Mouse (Mus musculus) CH12.LX (cell line): ENCODE measurements at regions not wholly inside any gene's neighbourhood (a gene's known extent, or its start where the extent isn't known, plus 50 kb on each side); places are given as distances from the start of the nearest gene placed in this dataset.

ENCODE experiments used
- DNase-seq: peaks from one replicate; pipeline ENCODE4 v3.0.0-alpha.2; 2013; ENCODE audit errors: extremely low read depth
- H3K27ac ChIP-seq: 2 replicates; pipeline ENCODE4 v1.5.1; 2012; ENCODE audit warnings: low read depth, mild to moderate bottlenecking, control low read depth, moderate library complexity; ENCODE audit not compliant: insufficient read depth
- H3K27me3 ChIP-seq: replicated peaks from 2 replicates; pipeline ENCODE3; 2012; ENCODE audit warnings: inconsistent platforms
- H3K36me3 ChIP-seq, 2 experiments: replicated peaks in 1 of 2; 2 replicates each; pipeline versions ENCODE3 to v1.6.1; 2012; ENCODE audit warnings: inconsistent platforms in 1 of 2, low read length in 1 of 2, mild to moderate bottlenecking in 1 of 2, mixed read lengths in 1 of 2, moderate library complexity in 1 of 2; ENCODE audit not compliant: control insufficient read depth in 1 of 2, insufficient read depth in 1 of 2
- H3K4me1 ChIP-seq, 2 experiments: 2 replicates each; pipeline ENCODE4 v1.6.1; 2012; ENCODE audit warnings: inconsistent platforms in 1 of 2, moderate library complexity in 1 of 2; ENCODE audit not compliant: insufficient read depth in 2 of 2, control insufficient read depth in 1 of 2
- H3K4me2 ChIP-seq: 2 replicates; pipeline ENCODE4 v1.6.1; 2012; ENCODE audit warnings: low read depth, mild to moderate bottlenecking, control low read depth; ENCODE audit not compliant: poor library complexity, insufficient read depth, severe bottlenecking
- H3K4me3 ChIP-seq, 3 experiments: fragments of 150-350 bp in 1 of 3; sonication (generic) in 1 of 3; replicated peaks in 1 of 3; 2 replicates each; pipeline versions ENCODE3 to v1.5.1; 2011 to 2012; ENCODE audit warnings: low read depth in 2 of 3, low read length in 2 of 3, mild to moderate bottlenecking in 2 of 3, moderate library complexity in 2 of 3, control low read depth in 1 of 3, improper control_type of control experiment in 1 of 3, inconsistent platforms in 1 of 3, mixed read lengths in 1 of 3; ENCODE audit not compliant: poor library complexity in 1 of 3
- H3K79me2 ChIP-seq: replicated peaks from 2 replicates; pipeline ENCODE4 v1.6.1; 2012; ENCODE audit warnings: mild to moderate bottlenecking, moderate library complexity; ENCODE audit not compliant: control insufficient read depth, poor library complexity, insufficient read depth, severe bottlenecking; ENCODE audit errors: extremely low read depth
- H3K9ac ChIP-seq: 2 replicates; pipeline ENCODE4 v1.6.1; 2012; ENCODE audit warnings: low read depth, mild to moderate bottlenecking, control low read depth, moderate library complexity; ENCODE audit not compliant: insufficient read depth
- H3K9me3 ChIP-seq: replicated peaks from 2 replicates; pipeline ENCODE3; 2012; ENCODE audit warnings: low read length, inconsistent platforms, mixed read lengths
- BHLHE40 ChIP-seq: IDR thresholded peaks from 2 replicates; pipeline ENCODE4 v1.6.1; 2011; ENCODE audit warnings: mild to moderate bottlenecking, low read depth, low read length, improper control_type of control experiment
- ETS1 ChIP-seq: conservative IDR thresholded peaks from 2 replicates; pipeline ENCODE4 v1.6.1; 2012; ENCODE audit warnings: low read depth, mild to moderate bottlenecking, inconsistent platforms, low read length, improper control_type of control experiment, moderate library complexity
- HCFC1 ChIP-seq: IDR thresholded peaks from 2 replicates; pipeline ENCODE4 v1.6.1; 2012; ENCODE audit warnings: low read depth, mild to moderate bottlenecking, inconsistent platforms, low read length, improper control_type of control experiment
- JUND ChIP-seq: conservative IDR thresholded peaks from 2 replicates; pipeline ENCODE4 v1.6.1; 2011; ENCODE audit warnings: low read depth, low read length, improper control_type of control experiment
- MAX ChIP-seq: IDR thresholded peaks from 2 replicates; pipeline ENCODE4 v1.6.1; 2011; ENCODE audit warnings: low read length, improper control_type of control experiment
- MXI1 ChIP-seq: IDR thresholded peaks from 2 replicates; pipeline ENCODE4 v1.6.1; 2011; ENCODE audit warnings: mild to moderate bottlenecking, low read depth, low read length, improper control_type of control experiment
- NRF1 ChIP-seq: IDR thresholded peaks from 2 replicates; pipeline ENCODE4 v1.6.1; 2014; ENCODE audit warnings: low read depth, mild to moderate bottlenecking, inconsistent platforms, low read length, improper control_type of control experiment, moderate library complexity
- PAX5 ChIP-seq: IDR thresholded peaks from 2 replicates; pipeline ENCODE4 v1.6.1; 2012; ENCODE audit warnings: low read length, inconsistent platforms, mixed read lengths
- RCOR1 ChIP-seq: conservative IDR thresholded peaks from 2 replicates; pipeline ENCODE4 v1.6.1; 2012; ENCODE audit warnings: low read depth, mild to moderate bottlenecking, inconsistent platforms, low read length, improper control_type of control experiment
- SMC3 ChIP-seq: IDR thresholded peaks from 2 replicates; pipeline ENCODE4 v1.6.1; 2011; ENCODE audit warnings: low read depth, low read length, improper control_type of control experiment
- TBP ChIP-seq: conservative IDR thresholded peaks from 2 replicates; pipeline ENCODE4 v1.6.1; 2011; ENCODE audit warnings: low read depth, low read length, improper control_type of control experiment
- UBTF ChIP-seq: IDR thresholded peaks from 2 replicates; pipeline ENCODE4 v1.6.1; 2012; ENCODE audit warnings: low read depth, mild to moderate bottlenecking, inconsistent platforms, low read length, improper control_type of control experiment, moderate library complexity
- USF1 ChIP-seq: IDR thresholded peaks from 2 replicates; pipeline ENCODE4 v1.6.1; 2014; ENCODE audit warnings: low read depth, mild to moderate bottlenecking, inconsistent platforms, low read length, improper control_type of control experiment
- USF2 ChIP-seq: conservative IDR thresholded peaks from 2 replicates; pipeline ENCODE4 v1.6.1; 2011; ENCODE audit warnings: low read depth, low read length, improper control_type of control experiment
- ZC3H11A ChIP-seq: IDR thresholded peaks from 2 replicates; pipeline ENCODE4 v1.6.1; 2012; ENCODE audit warnings: low read depth, mild to moderate bottlenecking, inconsistent platforms, low read length, improper control_type of control experiment
- ZKSCAN1 ChIP-seq: IDR thresholded peaks from 2 replicates; pipeline ENCODE4 v1.6.1; 2012; ENCODE audit warnings: low read depth, inconsistent platforms, low read length, improper control_type of control experiment, borderline replicate concordance
- ZNF384 ChIP-seq: IDR thresholded peaks from 2 replicates; pipeline ENCODE4 v1.6.1; 2012; ENCODE audit warnings: low read depth, low read length, improper control_type of control experiment, inconsistent platforms
- dilution Hi-C: fragments of 300-500 bp; cut with MboI; formaldehyde crosslinking; loops from 2 replicates; pipeline ENCODE4 v1.14.3; 2020; ENCODE audit warnings: low sequenced_read_pairs; ENCODE audit not compliant: extremely low pct_unique_long_range_greater_than_20kb, extremely low pct_ligation_motif_present
- in situ Hi-C: fragments of 300-500 bp; cut with MboI; formaldehyde crosslinking; loops from 3 replicates; pipeline ENCODE4 v1.14.3; 2019; ENCODE audit warnings: low sequenced_read_pairs, low pct_ligation_motif_present, low pct_unique_long_range_greater_than_20kb, mixed read lengths

- in situ Hi-C loops (no loop called here), dilution Hi-C loops (no loop called here)
- no peak for DNase-seq
- no peaks in the 10 kb centered on the region for H3K9me3 ChIP-seq
- H3K4me1 ChIP-seq, result no peaks in the 10 kb centered on the region
- no peak overlapping the region for H3K4me3 ChIP-seq
- H3K27ac ChIP-seq, result no peak overlapping the region
- no peaks in the 10 kb centered on the region for H3K79me2 ChIP-seq
- no peaks in the 10 kb centered on the region for H3K36me3 ChIP-seq
- no peaks in the 10 kb centered on the region for H3K27me3 ChIP-seq
- TF ChIP-seq NRF1 (no peak), SMC3 (no peak)
- TF ChIP-seq, all 38 proteins: peak for 0
- no peak overlapping the region for H3K4me2 ChIP-seq
- no peak overlapping the region for H3K9ac ChIP-seq
Observed at GRCm38 (mm10) chr1:95038411-95038810, 275.0 kb upstream of the Fam174a start.

GRCm38 (mm10) chr1:95040332-95040731, 273.1 kb upstream of the Fam174a start:
- in situ Hi-C loops, result no loop called here
- no peaks in the 10 kb centered on the region for H3K9me3 ChIP-seq
- TF ChIP-seq SMC3, result no peak
- dilution Hi-C loops, result no loop called here
- H3K4me2 ChIP-seq, result no peak overlapping the region
- no peak overlapping the region for H3K27ac ChIP-seq
- no peak overlapping the region for H3K4me3 ChIP-seq
- no peaks in the 10 kb centered on the region for H3K27me3 ChIP-seq
- no peaks in the 10 kb centered on the region for H3K36me3 ChIP-seq
- no peaks in the 10 kb centered on the region for H3K4me1 ChIP-seq
- H3K79me2 ChIP-seq, result no peaks in the 10 kb centered on the region
- no peak overlapping the region for H3K9ac ChIP-seq
- no peak for DNase-seq

GRCm38 (mm10) chr1:95043355-95043754, 270.1 kb upstream of the Fam174a start:
- H3K27ac ChIP-seq, result no peak overlapping the region
- dilution Hi-C loops, result no loop called here
- no peaks in the 10 kb centered on the region for H3K79me2 ChIP-seq
- no peaks in the 10 kb centered on the region for H3K4me1 ChIP-seq
- DNase-seq, result no peak
- no peaks in the 10 kb centered on the region for H3K36me3 ChIP-seq
- in situ Hi-C loops, result no loop called here
- H3K9me3 ChIP-seq, result no peaks in the 10 kb centered on the region
- no peak overlapping the region for H3K4me3 ChIP-seq
- H3K27me3 ChIP-seq, result no peaks in the 10 kb centered on the region
- no peak for TF ChIP-seq MXI1
- no peak for TF ChIP-seq TBP
- no peak for TF ChIP-seq ZC3H11A
- no peak for TF ChIP-seq MAX
- no peak for TF ChIP-seq ZKSCAN1
- TF ChIP-seq PAX5, result no peak
- no peak for TF ChIP-seq UBTF
- TF ChIP-seq ZNF384, result no peak
- no peak for TF ChIP-seq JUND
- TF ChIP-seq USF2, result no peak
- TF ChIP-seq ETS1, result no peak
- TF ChIP-seq BHLHE40, result no peak
- no peak for TF ChIP-seq SMC3
- no peak for TF ChIP-seq HCFC1
- no peak for TF ChIP-seq USF1
- TF ChIP-seq RCOR1, result no peak
- TF ChIP-seq, all 38 proteins: peak for 0
- H3K4me2 ChIP-seq, result no peak overlapping the region
- no peak overlapping the region for H3K9ac ChIP-seq
